In genomic region chr7:139388670-139389212, GRCm38 (mm10) we compare ENCODE assay signal across 8 mouse cellular contexts. TPM values are rescaled to one million over a fixed set of nuclear protein-coding genes. Genes with fewer than 3 reads are reported as not detected.
DNase-seq lines count a peak whose midpoint lies in the region; ATAC-seq lines count a peak whose summit lies in the region.

TSS of gene Inpp5a (plus strand) at chr7:139389109.

- H3K4me2 ChIP-seq in kidney, embryonic 15.5 days: peak within 1 kb of the TSS; percentile 75

- H3K36me3 ChIP-seq in heart, embryonic 10.5 days: no peaks in the 10 kb centered on the region
- H3K36me3 ChIP-seq in kidney, embryonic 15.5 days: no peaks in the 10 kb centered on the region

- H3K27ac ChIP-seq in heart, embryonic 10.5 days: peak within 1 kb of the TSS; percentile 98
- peak within 1 kb of the TSS; percentile 78 for H3K27ac ChIP-seq in kidney, embryonic 15.5 days

- no peaks in the 10 kb centered on the region for H3K9me3 ChIP-seq in heart, embryonic 10.5 days
- no peaks in the 10 kb centered on the region for H3K9me3 ChIP-seq in kidney, embryonic 15.5 days (replicated peaks)

- H3K4me1 ChIP-seq in heart, embryonic 10.5 days: peaks cover 59% of the 10 kb centered on the region
- peaks cover 44% of the 10 kb centered on the region for H3K4me1 ChIP-seq in kidney, embryonic 15.5 days

- H3K9ac ChIP-seq in kidney, embryonic 15.5 days: peak within 1 kb of the TSS; percentile 83

- peak; percentile 87 for ATAC-seq in erythroblast, adult 5-6 weeks (replicated peaks; ENCODE audit: low FRiP score, poor library complexity, severe bottlenecking)
- ATAC-seq in kidney, embryonic 15.5 days (replicated peaks; ENCODE audit: low FRiP score): peak; percentile 98
- ATAC-seq in monocyte, adult 5-6 weeks (replicated peaks; ENCODE audit: insufficient number of reproducible peaks, low FRiP score, low TSS enrichment, poor library complexity, severe bottlenecking): peak; percentile 93

- H3K4me3 ChIP-seq in heart, embryonic 10.5 days: peak within 1 kb of the TSS; percentile 92
- H3K4me3 ChIP-seq in kidney, embryonic 15.5 days (replicated peaks): peak within 1 kb of the TSS; percentile 70

- H3K27me3 ChIP-seq in heart, embryonic 10.5 days (ENCODE audit: insufficient read depth, poor library complexity, severe bottlenecking): no peaks in the 10 kb centered on the region
- H3K27me3 ChIP-seq in kidney, embryonic 15.5 days: no peaks in the 10 kb centered on the region

- peak; percentile 100 for DNase-seq in B cell, adult 2 months
- DNase-seq in brain, adult 2 months (ENCODE audit: low read depth, low spot score): peak; percentile 100
- DNase-seq in heart, embryonic 10.5 days (ENCODE audit: low spot score): peak; percentile 100
- DNase-seq in liver: peak; percentile 99
- DNase-seq in spleen, postnatal 4 days (ENCODE audit: low spot score in 2 of 2): peak; percentile 98 to 99

- WGBS in heart, embryonic 10.5 days: 1% methylated on average over 47 of the region's 47 CpGs
- WGBS in kidney, embryonic 15.5 days: under 1% methylated on average over 45 of the region's 47 CpGs

RNA-seq across cellular contexts. Expression of gene Inpp5a, which starts in this region (rescaled TPM):
- total RNA-seq in erythroblast, adult 5-6 weeks (2015; ENCODE audit: low replicate concordance): 3.1 and 4.4 TPM in 2 replicates
- total RNA-seq in erythroblast, adult 5-6 weeks (2017; ENCODE audit: low replicate concordance): 3.1 and 6.9 TPM in 2 replicates
- polyA plus RNA-seq in heart, embryonic 10.5 days (2016; fragmentation: Nextera tagmentation; extraction: Ambion mirVana): 46.9 and 60.9 TPM in 2 replicates
- 19.1 and 22.2 TPM in 2 replicates for polyA plus RNA-seq in kidney, embryonic 15.5 days (2015; fragmentation: Nextera tagmentation; extraction: Ambion mirVana)
- 9.5 to 39.9 TPM (median 10.0 TPM) in 3 replicates for total RNA-seq in monocyte, adult 5-6 weeks (2017)

Comparison
In these comparisons a context has a peak if more than half of its experiments do, and no peak if none do; other contexts are left out.
1. Peak in every context shown above with its lines: DNase-seq, ATAC-seq, H3K4me3 ChIP-seq and H3K27ac ChIP-seq.